Mouse (Mus musculus) lung, postnatal 10 days (tissue): ENCODE measurements around the gene Uqcrc2.

Experiments
- DNase-seq: peaks from one replicate; pipeline ENCODE4 v3.0.0; 2021

Uqcrc2 gene

DNA sequence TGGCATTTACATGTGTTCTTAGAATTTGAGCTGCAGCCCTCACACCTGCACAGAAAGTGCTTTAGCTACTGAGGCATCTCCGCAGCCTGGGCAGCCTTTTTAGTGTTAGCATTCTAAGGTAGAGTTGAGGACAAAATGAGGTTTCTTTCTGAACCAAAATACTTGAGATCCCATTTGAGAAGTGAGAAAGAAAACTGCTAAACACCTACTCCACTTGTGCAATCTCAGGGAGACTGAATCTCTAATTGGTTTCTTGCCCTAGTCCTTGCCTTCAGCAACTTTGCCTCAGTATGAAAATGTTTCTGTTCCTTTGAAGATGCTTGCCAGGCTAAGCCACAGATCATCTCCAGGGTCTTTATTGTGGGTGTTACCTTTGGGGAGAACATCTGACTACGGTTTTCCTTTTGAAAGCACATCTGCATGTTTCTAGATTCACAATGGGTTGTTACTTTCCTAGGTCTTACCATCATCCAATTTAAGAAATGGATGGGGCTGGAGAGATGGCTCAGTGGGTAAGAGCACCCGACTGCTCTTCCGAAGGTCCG, 58.9 kb downstream of the Uqcrc2 start:
- no peak for DNase-seq

DNA sequence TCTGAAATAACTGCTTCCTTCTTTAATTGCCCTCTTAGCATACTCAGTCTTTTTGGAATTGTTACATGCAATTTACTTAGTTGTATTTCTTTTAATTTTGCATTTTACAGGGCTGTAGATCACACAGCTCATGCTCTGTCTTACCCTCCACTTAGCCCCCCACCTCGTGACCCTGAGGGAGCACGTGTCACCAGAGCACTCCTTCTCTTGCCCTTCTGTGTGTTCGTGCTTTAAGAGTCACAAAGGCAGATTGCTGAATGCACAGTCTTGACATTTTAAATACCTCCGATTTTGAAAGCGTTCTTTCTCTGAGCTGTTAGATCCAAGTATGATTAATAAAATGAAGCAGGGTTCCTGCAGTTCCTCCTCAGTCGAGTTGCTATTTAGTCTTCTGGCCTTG, 60.2 kb downstream of the Uqcrc2 start:
- no peak for DNase-seq

DNA sequence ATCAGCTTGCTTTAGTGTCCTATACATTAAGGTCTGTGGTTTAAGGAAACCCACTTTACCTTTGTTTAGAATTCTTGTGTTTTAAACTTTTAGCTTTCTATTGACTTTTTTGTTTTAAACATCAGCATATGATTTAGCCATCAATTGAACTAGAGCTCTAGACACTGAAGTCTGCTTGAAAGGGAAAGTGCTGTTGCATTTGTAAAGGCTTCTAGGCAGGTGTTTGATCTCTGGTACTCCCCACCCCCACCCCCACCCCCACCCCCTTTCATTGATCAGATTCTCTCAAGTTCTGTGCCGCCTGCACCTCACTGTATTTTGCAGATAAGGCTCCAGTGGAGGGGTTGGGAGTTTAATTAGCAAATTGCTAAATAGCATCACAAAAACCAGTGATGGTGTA, 60.7 kb downstream of the Uqcrc2 start:
- DNase-seq, result no peak

DNA sequence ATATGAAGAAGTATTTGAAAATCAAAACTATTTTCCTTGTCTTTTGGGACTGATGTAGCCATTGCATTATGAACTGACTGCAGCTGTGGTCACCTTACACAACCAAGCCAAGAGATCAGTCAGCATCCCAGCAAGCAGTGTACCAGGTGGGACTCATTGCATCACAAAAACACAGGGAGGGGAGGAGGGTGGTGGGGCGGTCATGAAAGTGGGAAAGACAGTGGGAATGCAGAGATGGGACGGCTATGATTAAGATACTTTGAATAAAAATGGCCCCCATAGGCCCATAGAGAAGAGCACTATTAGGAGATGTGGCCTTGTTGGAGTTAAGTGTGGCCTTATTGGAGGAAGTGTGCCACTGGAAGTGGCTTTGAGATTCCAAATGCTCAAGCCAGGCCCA, 61.4 kb downstream of the Uqcrc2 start:
- no peak for DNase-seq

DNA sequence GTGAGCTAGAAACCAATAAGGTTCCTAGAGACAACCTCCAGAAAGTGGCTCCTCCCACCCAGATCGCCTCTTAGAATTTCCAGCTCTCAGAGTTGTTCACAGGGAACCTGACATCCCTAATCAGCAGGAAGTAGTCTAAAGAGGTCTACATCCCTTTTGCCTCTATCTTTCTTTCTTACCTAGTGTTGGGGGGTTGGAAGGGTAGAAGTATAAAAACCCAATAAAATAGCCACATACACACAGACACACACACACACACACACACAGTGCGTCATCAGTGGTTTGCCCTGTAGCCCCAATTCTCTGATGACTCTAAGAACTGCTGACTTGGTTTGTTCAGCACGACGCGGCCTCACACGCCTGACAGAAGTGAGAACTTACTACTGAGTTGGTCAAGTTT, 64.6 kb downstream of the Uqcrc2 start:
- no peak for DNase-seq

DNA sequence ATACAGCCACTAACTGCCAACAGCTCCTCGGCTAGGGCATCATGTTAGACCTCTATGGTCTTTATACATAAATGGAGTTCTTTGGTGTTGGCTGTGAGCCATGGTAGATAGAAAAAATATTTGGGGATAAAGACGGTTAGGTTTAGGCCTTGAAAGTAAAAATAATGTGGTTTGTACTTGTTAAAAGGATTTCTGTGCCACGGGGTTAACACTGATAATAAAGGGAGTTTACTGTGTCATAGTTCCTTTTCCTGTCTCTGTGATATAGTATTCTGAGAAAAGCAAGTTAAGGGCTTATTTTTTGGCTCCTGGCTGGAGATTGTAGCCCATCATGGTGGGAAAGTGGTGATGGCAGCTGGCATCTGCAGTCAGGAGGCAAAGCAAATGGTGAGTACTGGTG, 68.9 kb downstream of the Uqcrc2 start:
- DNase-seq, result no peak
